Mouse (Mus musculus): ENCODE results near the gene Kcnq1. TPM values are rescaled to one million over a fixed set of nuclear protein-coding genes. Genes with fewer than 3 reads are reported as not detected.

The Kcnq1 gene
- polyA plus RNA-seq, 1 experiment from 2014 or later = 0.73 TPM

- Histone ChIP-seq H3K27me3 (0 out of 2 replicates have a peak, but pooled peaks cover 4% of the 10 kb centered on the region), H3K27ac (peak within 1 kb of the TSS; percentile 88), H3K4me1 (peaks cover 20% of the 10 kb centered on the region), H3K36me3 (0 out of 2 replicates have a peak, but pooled peaks cover 3% of the 10 kb centered on the region), H3K9ac (peak within 1 kb of the TSS; percentile 82), H3K4me3 (peak within 1 kb of the TSS; percentile 64), H3K9me3 (peaks cover 26% of the 10 kb centered on the region), H3K4me2 (replicated peaks) (peak within 1 kb of the TSS; percentile 56)
- ATAC-seq (ENCODE audit: insufficient number of reproducible peaks, insufficient read depth, low FRiP score, low TSS enrichment) = peak; percentile 83
- WGBS = 37% methylated on average over 48 of the region's 48 CpGs
These were observed 354.7 kb downstream of the Kcnq1 start, which contains the start of gene Cdkn1c for GRCm38 (mm10) chr7:143460874-143461273. Gene Cdkn1c (minus strand): TSS chr7:143461050.

- WGBS = 41% methylated on average over 18 of the region's 32 CpGs
- 0 out of 2 replicates have a peak, but pooled peaks cover 4% of the 10 kb centered on the region for H3K27me3 ChIP-seq
- peaks cover 20% of the 10 kb centered on the region for H3K4me1 ChIP-seq
- H3K4me3 ChIP-seq = peak overlapping the region; percentile 64; the same call in 1 of the 2 replicates
- peak; percentile 53 for ATAC-seq (ENCODE audit: insufficient number of reproducible peaks, insufficient read depth, low FRiP score, low TSS enrichment)
- peaks cover 26% of the 10 kb centered on the region for H3K9me3 ChIP-seq
- no peak overlapping the region for H3K9ac ChIP-seq
- H3K36me3 ChIP-seq = 0 out of 2 replicates have a peak, but pooled peaks cover 3% of the 10 kb centered on the region
- peak overlapping the region; percentile 30 for H3K27ac ChIP-seq
- H3K4me2 ChIP-seq (replicated peaks) = peak overlapping the region; percentile 35
These were observed 355.2 kb downstream of the Kcnq1 start for GRCm38 (mm10) chr7:143461294-143461870.

DNA sequence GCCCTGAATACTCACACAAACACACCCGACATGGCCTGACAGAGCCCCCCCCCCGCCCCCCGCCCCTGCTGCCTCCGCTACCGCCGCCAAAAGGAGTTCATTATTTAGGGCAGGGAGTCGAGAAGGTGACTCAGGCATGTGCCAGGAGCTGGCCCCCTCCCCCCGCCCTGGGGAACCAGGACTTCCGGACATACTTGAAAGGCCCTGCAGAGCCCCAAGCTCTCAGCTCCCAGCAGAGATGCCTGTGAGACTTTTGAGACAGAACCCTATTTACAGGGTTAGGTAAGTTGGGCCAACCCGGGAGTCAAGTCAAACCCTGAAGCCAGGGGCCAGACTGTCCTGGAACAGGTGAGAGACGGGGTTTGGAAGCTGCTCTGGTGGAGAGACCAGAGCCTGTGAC, 355.8 kb downstream of the Kcnq1 start:
- Histone ChIP-seq H3K9me3 (peaks cover 26% of the 10 kb centered on the region), H3K4me2 (replicated peaks) (peak overlapping the region; percentile 35; the same call in 1 of the 2 replicates), H3K4me1 (peaks cover 20% of the 10 kb centered on the region), H3K36me3 (0 out of 2 replicates have a peak, but pooled peaks cover 3% of the 10 kb centered on the region), H3K27ac (peak overlapping the region; percentile 30), H3K27me3 (0 out of 2 replicates have a peak, but pooled peaks cover 1% of the 10 kb centered on the region), H3K4me3 (no peak overlapping the region), H3K9ac (no peak overlapping the region)
- ATAC-seq (ENCODE audit: insufficient number of reproducible peaks, insufficient read depth, low FRiP score, low TSS enrichment) = no peak
- WGBS = 46% methylated on average over 11 of the region's 11 CpGs

DNA sequence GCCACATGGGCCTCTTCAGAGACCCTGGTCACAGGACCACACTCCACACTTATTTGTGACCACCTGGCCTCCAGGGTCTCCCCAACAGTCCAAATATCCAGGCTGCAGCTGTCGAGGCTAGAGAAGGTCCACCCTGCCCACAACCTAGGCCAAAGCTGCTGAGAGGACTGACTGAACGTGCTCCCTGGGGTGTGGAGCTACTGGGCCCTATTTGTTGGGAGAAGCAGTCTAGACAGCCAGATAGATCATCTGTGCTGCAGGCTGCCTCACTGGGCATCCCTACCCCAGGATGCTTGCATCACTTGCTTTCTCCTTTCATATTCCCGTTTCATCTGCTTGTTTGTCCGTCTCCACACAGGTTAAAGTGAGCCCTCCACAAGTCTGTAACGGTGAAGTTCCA, 356.4 kb downstream of the Kcnq1 start:
- Histone ChIP-seq H3K27ac (no peak overlapping the region), H3K4me3 (no peak overlapping the region), H3K4me1 (peaks cover 26% of the 10 kb centered on the region), H3K36me3 (0 out of 2 replicates have a peak, but pooled peaks cover 3% of the 10 kb centered on the region), H3K27me3 (no peaks in the 10 kb centered on the region), H3K9ac (no peak overlapping the region), H3K9me3 (peaks cover 26% of the 10 kb centered on the region), H3K4me2 (replicated peaks) (no peak overlapping the region)
- WGBS = 75% methylated on average over 5 of the region's 5 CpGs
- no peak for ATAC-seq (ENCODE audit: insufficient number of reproducible peaks, insufficient read depth, low FRiP score, low TSS enrichment)

DNA sequence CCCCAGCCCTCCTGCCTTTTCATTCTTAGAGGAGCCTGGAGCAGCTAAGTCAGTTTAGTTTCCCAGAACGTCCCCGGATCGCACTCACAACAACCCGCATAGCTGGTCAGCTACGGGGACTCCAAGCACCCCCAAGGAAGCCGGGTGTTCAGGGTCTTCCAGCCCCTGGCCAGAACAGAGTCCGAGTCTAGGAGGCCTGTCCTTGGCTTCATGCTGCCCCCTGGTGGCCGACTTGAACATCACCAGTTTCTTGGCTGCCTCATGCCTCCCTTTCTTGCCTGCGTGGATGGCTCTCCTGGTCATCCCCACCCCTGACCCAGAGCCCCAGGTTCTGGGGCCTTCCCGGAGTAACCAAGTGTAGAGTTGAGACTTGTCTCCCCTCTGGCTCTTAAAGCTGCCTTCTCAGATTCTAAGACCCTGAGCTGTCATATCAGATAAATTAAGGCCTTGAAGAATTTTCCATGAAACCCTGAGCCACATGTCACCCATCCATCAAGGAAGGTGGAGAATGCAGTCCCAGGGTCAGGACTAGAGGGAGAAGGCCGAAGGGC, 357.8 kb downstream of the Kcnq1 start:
- Histone ChIP-seq H3K4me1 (peaks cover 35% of the 10 kb centered on the region), H3K9ac (0 out of 2 replicates have a peak overlapping the region, but pooled peaks have one; percentile 3), H3K27me3 (no peaks in the 10 kb centered on the region), H3K4me3 (no peak overlapping the region), H3K27ac (peak overlapping the region; percentile 80), H3K9me3 (peaks cover 23% of the 10 kb centered on the region), H3K36me3 (0 out of 2 replicates have a peak, but pooled peaks cover 3% of the 10 kb centered on the region), H3K4me2 (replicated peaks) (peak overlapping the region; percentile 16; the same call in 1 of the 2 replicates)
- ATAC-seq (ENCODE audit: insufficient number of reproducible peaks, insufficient read depth, low FRiP score, low TSS enrichment) = no peak
- 28% methylated on average over 11 of the region's 11 CpGs for WGBS

GRCm38 (mm10) chr7:143464811-143465560, 358.8 kb downstream of the Kcnq1 start:
- Histone ChIP-seq H3K9ac (peak overlapping the region; percentile 31), H3K4me1 (peaks cover 35% of the 10 kb centered on the region), H3K36me3 (no peaks in the 10 kb centered on the region), H3K4me3 (peak overlapping the region; percentile 17), H3K27me3 (no peaks in the 10 kb centered on the region), H3K27ac (peak overlapping the region; percentile 80), H3K9me3 (peaks cover 12% of the 10 kb centered on the region), H3K4me2 (replicated peaks) (peak overlapping the region; percentile 44)
- WGBS = 20% methylated on average over 56 of the region's 56 CpGs
- ATAC-seq (ENCODE audit: insufficient number of reproducible peaks, insufficient read depth, low FRiP score, low TSS enrichment) = peak; percentile 31

GRCm38 (mm10) chr7:143466099-143466677, 360.0 kb downstream of the Kcnq1 start:
- H3K36me3 ChIP-seq = no peaks in the 10 kb centered on the region
- no peak overlapping the region for H3K9ac ChIP-seq
- peak overlapping the region; percentile 80; the same call in 1 of the 2 replicates for H3K27ac ChIP-seq
- no peak overlapping the region for H3K4me3 ChIP-seq
- H3K4me1 ChIP-seq = peaks cover 35% of the 10 kb centered on the region
- no peaks in the 10 kb centered on the region for H3K27me3 ChIP-seq
- no peak for ATAC-seq (ENCODE audit: insufficient number of reproducible peaks, insufficient read depth, low FRiP score, low TSS enrichment)
- 33% methylated on average over 14 of the region's 14 CpGs for WGBS
- no peak overlapping the region; the same call in 1 of the 2 replicates for H3K4me2 ChIP-seq (replicated peaks)
- peaks cover under 1% of the 10 kb centered on the region; the same call in 1 of the 2 replicates for H3K9me3 ChIP-seq

- Histone ChIP-seq H3K4me2 (replicated peaks) (no peak overlapping the region), H3K4me3 (no peak overlapping the region), H3K9me3 (no peaks in the 10 kb centered on the region), H3K4me1 (peaks cover 29% of the 10 kb centered on the region), H3K27me3 (no peaks in the 10 kb centered on the region), H3K36me3 (no peaks in the 10 kb centered on the region), H3K27ac (0 out of 2 replicates have a peak overlapping the region, but pooled peaks have one; percentile 7), H3K9ac (no peak overlapping the region)
- WGBS = 13% methylated on average over 6 of the region's 6 CpGs
- no peak for ATAC-seq (ENCODE audit: insufficient number of reproducible peaks, insufficient read depth, low FRiP score, low TSS enrichment)
These were observed 361.6 kb downstream of the Kcnq1 start for GRCm38 (mm10) chr7:143467714-143468113.

DNA sequence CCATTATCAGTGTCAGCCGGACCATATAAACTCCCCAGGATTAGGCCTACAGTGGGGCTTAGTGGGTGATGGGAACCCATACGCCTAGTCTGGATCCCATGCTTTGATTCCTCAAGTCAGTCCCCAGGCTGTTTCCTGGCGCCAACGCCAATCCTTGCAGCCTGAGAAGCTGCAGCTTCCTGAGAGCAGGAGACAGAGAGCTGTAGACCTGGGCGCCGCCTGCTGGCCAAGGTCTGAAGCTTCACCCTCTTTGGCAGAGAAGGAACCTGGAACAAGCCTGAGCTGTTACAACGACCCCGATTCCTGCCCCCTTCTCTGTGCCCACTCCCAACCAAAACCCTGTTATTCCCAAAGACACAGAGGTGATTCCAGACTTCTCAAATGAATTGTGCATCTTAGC, 363.8 kb downstream of the Kcnq1 start:
- H3K4me2 ChIP-seq (replicated peaks) = no peak overlapping the region
- no peaks in the 10 kb centered on the region for H3K36me3 ChIP-seq
- H3K9ac ChIP-seq = no peak overlapping the region
- no peak overlapping the region for H3K27ac ChIP-seq
- no peak for ATAC-seq (ENCODE audit: insufficient number of reproducible peaks, insufficient read depth, low FRiP score, low TSS enrichment)
- H3K9me3 ChIP-seq = no peaks in the 10 kb centered on the region
- H3K4me3 ChIP-seq = no peak overlapping the region
- H3K4me1 ChIP-seq = peaks cover 20% of the 10 kb centered on the region
- 19% methylated on average over 8 of the region's 8 CpGs for WGBS
- H3K27me3 ChIP-seq = 0 out of 2 replicates have a peak, but pooled peaks cover 3% of the 10 kb centered on the region

- no peak within 1 kb of the TSS for H3K9ac ChIP-seq
- H3K27me3 ChIP-seq = 0 out of 2 replicates have a peak, but pooled peaks cover 3% of the 10 kb centered on the region
- 36% methylated on average over 4 of the region's 4 CpGs for WGBS
These were observed 367.4 kb downstream of the Kcnq1 start, which contains the start of gene Slc22a18 for GRCm38 (mm10) chr7:143473347-143474101. Gene Slc22a18 (plus strand): TSS chr7:143473736.

More at GRCm38 (mm10) chr7:143473347-143474101, 367.4 kb downstream of the Kcnq1 start, which contains the start of gene Slc22a18:
- ATAC-seq (ENCODE audit: insufficient number of reproducible peaks, insufficient read depth, low FRiP score, low TSS enrichment) = no peak
- H3K9me3 ChIP-seq = no peaks in the 10 kb centered on the region
- no peak within 1 kb of the TSS for H3K27ac ChIP-seq
- H3K36me3 ChIP-seq = no peaks in the 10 kb centered on the region
- H3K4me3 ChIP-seq = no peak within 1 kb of the TSS
- H3K4me2 ChIP-seq (replicated peaks) = peak within 1 kb of the TSS; percentile 23; the same call in 1 of the 2 replicates
- H3K4me1 ChIP-seq = no peaks in the 10 kb centered on the region

All from embryonic facial prominence, embryonic 12.5 days (tissue).